Mouse (Mus musculus) liver, embryonic 16.5 days (tissue): ENCODE results near the gene Id3. TPM values are rescaled to one million over a fixed set of nuclear protein-coding genes. Genes with fewer than 3 reads are reported as not detected.
"Not testable (repeated sequence)": the region's sequence is repeated elsewhere in the genome, so short reads cannot be mapped to it uniquely, and the experiment has no call there.

ENCODE experiments used
- ATAC-seq: fragments of 200-750 bp; cut with Nextera tagmentation; 2 replicates; pipeline ENCODE4 v1.8.0; 2017; ENCODE audit warnings: low read depth, mild to moderate bottlenecking, moderate number of reproducible peaks, moderate library complexity
- H3K27ac ChIP-seq: fragments of 300-500 bp; sonication (generic); 2 replicates; pipeline ENCODE4 v1.5.1; 2014; ENCODE audit warnings: mild to moderate bottlenecking, low read length
- H3K27me3 ChIP-seq: fragments of 300-500 bp; sonication (generic); 2 replicates; pipeline ENCODE4 v1.6.1; 2014; ENCODE audit warnings: low read depth, low read length, mixed read lengths; ENCODE audit not compliant: control insufficient read depth, insufficient read depth
- H3K36me3 ChIP-seq: fragments of 300-500 bp; sonication (generic); 2 replicates; pipeline ENCODE4 v1.6.1; 2014; ENCODE audit warnings: mild to moderate bottlenecking; ENCODE audit not compliant: control insufficient read depth, insufficient read depth
- H3K4me1 ChIP-seq: fragments of 300-500 bp; sonication (generic); 2 replicates; pipeline ENCODE4 v1.6.1; 2014; ENCODE audit warnings: low read depth, low read length, mixed read lengths; ENCODE audit not compliant: control insufficient read depth
- H3K4me2 ChIP-seq: fragments of 300-500 bp; sonication (generic); 2 replicates; pipeline ENCODE4 v1.6.1; 2014; ENCODE audit warnings: low read depth, low read length, mixed read lengths
- H3K4me3 ChIP-seq: fragments of 300-500 bp; sonication (generic); 2 replicates; pipeline ENCODE4 v1.5.1; 2014; ENCODE audit warnings: low read depth, mild to moderate bottlenecking, low read length
- H3K9ac ChIP-seq: fragments of 300-500 bp; sonication (generic); 2 replicates; pipeline ENCODE4 v1.6.1; 2014; ENCODE audit warnings: low read depth, low read length
- H3K9me3 ChIP-seq: fragments of 300-500 bp; sonication (generic); replicated peaks from 2 replicates; pipeline ENCODE4 v1.6.1; 2016; ENCODE audit warnings: low read length; ENCODE audit not compliant: control insufficient read depth
- WGBS: fragments of 180-500 bp; shearing (Covaris S2); extraction: QIAGEN DNeasy Blood & Tissue Kit; methylation state at CpG from one replicate; pipeline ENCODE4 v1.1.7; 2014; ENCODE audit not compliant: insufficient replicate concordance; 5-methylcytosine and 5-hydroxymethylcytosine counted together
- polyA plus RNA-seq: library from polyadenylated mRNA; unstranded; fragments of >200 nt; fragmentation: Nextera tagmentation; extraction: Ambion mirVana; gene quantifications from 2 replicates; pipeline ENCODE4 v1.2.1, GENCODE M21; 2015

Id3 gene
- polyA plus RNA-seq: 37.5 and 40.6 TPM in 2 replicates

DNA sequence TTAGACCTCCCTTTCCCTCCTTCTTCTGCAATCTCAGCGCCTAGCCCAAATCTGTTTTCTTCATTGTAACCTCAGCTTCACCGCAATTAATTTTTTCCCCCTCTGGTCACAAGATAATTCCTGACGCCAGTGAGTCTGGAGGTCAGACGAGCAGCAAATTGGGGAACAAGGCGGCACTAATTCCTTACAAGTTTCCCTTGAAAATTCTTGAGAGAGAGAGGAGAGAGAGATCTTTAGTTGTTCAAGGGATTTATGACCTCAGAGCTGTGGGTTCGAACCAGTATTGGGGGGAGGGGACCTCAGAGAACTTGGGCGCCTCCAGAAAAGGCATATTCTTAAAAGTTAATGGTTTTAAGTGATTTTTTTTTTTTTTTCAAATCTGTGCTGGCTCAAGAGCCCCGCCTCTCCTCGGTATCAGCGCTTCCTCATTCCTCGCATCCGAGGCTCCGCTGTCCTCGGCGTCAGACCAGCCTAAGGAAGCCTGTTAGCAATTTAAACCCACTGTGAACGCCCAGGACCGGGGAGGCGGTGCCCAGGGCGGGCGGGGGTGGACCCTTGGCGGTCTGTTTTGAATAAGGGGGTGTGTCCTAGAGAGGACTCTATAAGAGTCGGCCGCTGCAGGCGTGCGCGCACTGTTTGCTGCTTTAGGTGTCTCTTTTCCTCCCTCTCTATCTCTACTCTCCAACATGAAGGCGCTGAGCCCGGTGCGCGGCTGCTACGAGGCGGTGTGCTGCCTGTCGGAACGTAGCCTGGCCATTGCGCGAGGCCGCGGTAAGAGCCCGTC is at the start of gene Id3:
Id3 (plus strand) TSS at position 305 of the 784 bp plus-strand sequence.
- H3K9ac ChIP-seq: peak within 1 kb of the TSS; percentile 57
- H3K27ac ChIP-seq: peak within 1 kb of the TSS; percentile 71
- H3K4me3 ChIP-seq: peak within 1 kb of the TSS; percentile 61
- WGBS: under 1% methylated on average over 39 of the region's 39 CpGs
- peak within 1 kb of the TSS; percentile 58 for H3K4me2 ChIP-seq
- no peaks in the 10 kb centered on the region for H3K36me3 ChIP-seq
- ATAC-seq: peak; percentile 77
- peaks cover 95% of the 10 kb centered on the region for H3K27me3 ChIP-seq
- peaks cover 33% of the 10 kb centered on the region for H3K4me1 ChIP-seq
- H3K9me3 ChIP-seq: no peaks in the 10 kb centered on the region

DNA sequence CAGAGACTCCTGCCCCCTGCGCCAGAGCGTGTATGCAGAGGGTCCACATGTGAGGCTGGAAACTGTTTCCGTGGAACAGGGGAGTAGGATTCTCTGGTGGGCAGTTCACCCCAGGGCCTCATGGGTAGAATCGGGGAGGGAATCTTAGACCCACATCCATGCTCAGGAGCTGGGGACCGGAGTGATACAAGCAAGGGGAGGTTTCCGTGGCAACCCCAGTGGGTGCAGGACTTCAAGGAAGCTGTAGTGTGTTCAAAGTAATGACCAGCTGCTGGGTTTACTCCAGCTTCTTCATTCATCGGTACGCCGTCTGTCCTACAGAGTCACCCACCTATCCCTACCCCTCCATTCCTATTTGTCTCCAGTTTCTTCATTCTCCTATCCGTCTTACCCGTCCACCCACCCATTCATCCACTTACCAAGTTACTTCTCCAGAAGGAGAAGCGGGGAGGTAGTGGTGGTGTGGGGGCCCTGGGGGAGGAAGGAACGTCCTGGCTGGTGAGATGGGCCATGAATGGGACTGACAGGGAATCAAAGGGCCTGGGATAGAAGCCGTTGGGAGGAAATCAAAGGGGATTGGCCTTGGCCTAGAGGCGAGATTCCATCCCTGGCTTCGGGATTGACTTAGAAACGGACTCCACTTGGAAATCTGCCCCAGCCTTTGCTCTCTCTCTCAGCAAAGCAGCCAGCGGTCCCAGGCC is 48.6 kb upstream of the Id3 start:
- H3K9ac ChIP-seq: no peak overlapping the region
- H3K9me3 ChIP-seq: no peaks in the 10 kb centered on the region
- H3K4me1 ChIP-seq: no peaks in the 10 kb centered on the region
- ATAC-seq: no peak
- H3K4me3 ChIP-seq: no peak overlapping the region
- no peak overlapping the region for H3K27ac ChIP-seq
- H3K36me3 ChIP-seq: no peaks in the 10 kb centered on the region
- H3K27me3 ChIP-seq: no peaks in the 10 kb centered on the region; the same call in 1 of the 2 replicates
- WGBS: 71% methylated on average over 18 of the region's 18 CpGs
- H3K4me2 ChIP-seq: no peak overlapping the region

DNA sequence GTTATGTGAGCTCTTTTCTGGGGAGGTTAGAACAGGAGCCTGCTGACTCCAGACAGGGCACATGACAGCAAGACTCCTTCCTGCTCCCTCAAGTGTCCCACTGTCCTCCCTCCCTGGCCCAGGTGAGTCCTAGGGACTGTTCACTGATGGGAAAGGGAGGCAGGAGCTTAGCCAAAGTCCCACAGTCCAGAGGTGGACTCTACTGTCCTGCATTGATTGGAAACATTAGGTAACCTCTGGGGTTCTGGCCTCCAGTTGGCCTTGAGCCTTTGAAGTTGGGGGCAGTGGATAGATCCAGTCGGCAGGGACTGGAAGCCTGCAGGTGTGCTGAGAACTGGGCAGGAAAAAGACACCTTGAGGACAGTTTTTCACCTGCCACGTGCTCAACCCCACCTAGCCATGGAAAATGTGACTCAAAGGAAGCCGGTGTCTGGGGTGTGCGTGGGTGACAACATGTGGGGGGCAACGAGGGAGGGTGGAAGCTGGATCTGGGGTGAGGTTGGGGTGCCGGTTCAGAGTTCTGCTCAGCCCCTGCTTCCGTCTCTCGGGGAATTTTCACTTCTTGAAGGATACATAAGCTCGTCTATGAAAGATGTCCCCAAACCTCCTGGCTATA is 47.7 kb upstream of the Id3 start:
- Histone ChIP-seq H3K27me3 (no peaks in the 10 kb centered on the region; the same call in 1 of the 2 replicates), H3K4me2 (no peak overlapping the region), H3K4me3 (no peak overlapping the region), H3K9me3 (no peaks in the 10 kb centered on the region), H3K27ac (no peak overlapping the region), H3K9ac (no peak overlapping the region), H3K36me3 (no peaks in the 10 kb centered on the region), H3K4me1 (no peaks in the 10 kb centered on the region)
- ATAC-seq: peak; percentile 61; the same call in 1 of the 2 replicates
- 58% methylated on average over 9 of the region's 9 CpGs for WGBS

DNA sequence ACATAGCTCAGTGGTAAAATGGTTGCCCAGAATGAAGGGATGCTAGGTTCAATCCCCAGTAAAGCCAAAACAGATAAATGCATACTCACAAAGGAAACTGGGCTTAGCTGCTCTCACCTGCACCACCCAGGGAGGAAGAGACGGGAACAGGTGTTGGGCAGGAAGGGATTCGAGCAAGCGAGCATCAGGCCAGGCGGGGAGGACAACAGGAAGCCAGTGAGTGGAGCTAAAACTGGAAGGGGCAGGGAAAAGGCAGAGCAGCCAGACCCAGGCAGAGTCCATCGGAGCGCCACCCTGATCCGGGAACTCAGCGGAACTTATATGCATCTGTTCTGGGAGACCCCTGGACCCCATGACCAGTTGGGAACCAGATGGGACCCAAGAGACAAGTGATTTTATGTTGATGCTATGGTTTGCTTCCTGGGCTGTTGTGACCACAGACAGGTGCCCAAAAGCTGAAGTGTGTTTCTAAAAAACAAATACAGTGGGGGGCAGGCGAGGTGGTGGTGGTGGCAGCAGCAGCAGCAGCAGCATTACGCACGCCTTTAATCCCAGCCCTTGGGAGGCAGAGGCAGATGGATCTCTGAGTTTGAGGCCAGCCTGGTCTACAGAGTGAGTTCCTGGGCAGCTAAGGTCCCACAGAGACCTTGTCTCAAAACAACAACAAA is 46.7 kb upstream of the Id3 start:
- ATAC-seq: no peak
- Histone ChIP-seq H3K4me1 (no peaks in the 10 kb centered on the region), H3K36me3 (no peaks in the 10 kb centered on the region), H3K4me3 (no peak overlapping the region), H3K4me2 (no peak overlapping the region), H3K27ac (no peak overlapping the region), H3K9me3 (no peaks in the 10 kb centered on the region), H3K9ac (no peak overlapping the region), H3K27me3 (no peaks in the 10 kb centered on the region; the same call in 1 of the 2 replicates)
- 55% methylated on average over 11 of the region's 11 CpGs for WGBS

DNA sequence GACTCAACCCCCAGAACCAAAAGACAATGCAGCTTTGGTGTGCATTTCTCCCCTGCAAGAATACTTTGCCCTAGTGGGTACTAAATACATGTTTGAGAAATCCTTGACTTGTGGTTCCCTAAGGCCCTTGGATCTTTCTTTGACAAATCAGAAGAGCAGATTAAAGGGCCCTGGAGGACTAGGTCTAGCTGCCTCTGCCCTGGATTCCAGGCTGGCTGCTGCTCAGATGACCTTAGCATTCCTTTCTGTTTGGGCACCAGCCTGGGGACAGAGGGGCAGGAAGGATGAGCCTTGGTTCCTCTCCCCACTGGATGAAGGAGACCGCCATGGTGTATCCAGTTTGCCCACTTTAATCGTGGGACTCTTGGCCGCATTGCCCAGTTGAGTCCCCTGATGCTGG is 44.9 kb upstream of the Id3 start:
- H3K4me1 ChIP-seq: no peaks in the 10 kb centered on the region
- H3K9me3 ChIP-seq: no peaks in the 10 kb centered on the region
- no peaks in the 10 kb centered on the region; the same call in 1 of the 2 replicates for H3K27me3 ChIP-seq
- H3K9ac ChIP-seq: no peak overlapping the region
- H3K27ac ChIP-seq: no peak overlapping the region
- no peak for ATAC-seq
- no peaks in the 10 kb centered on the region for H3K36me3 ChIP-seq
- no peak overlapping the region for H3K4me2 ChIP-seq
- 75% methylated on average over 3 of the region's 3 CpGs for WGBS
- H3K4me3 ChIP-seq: no peak overlapping the region

DNA sequence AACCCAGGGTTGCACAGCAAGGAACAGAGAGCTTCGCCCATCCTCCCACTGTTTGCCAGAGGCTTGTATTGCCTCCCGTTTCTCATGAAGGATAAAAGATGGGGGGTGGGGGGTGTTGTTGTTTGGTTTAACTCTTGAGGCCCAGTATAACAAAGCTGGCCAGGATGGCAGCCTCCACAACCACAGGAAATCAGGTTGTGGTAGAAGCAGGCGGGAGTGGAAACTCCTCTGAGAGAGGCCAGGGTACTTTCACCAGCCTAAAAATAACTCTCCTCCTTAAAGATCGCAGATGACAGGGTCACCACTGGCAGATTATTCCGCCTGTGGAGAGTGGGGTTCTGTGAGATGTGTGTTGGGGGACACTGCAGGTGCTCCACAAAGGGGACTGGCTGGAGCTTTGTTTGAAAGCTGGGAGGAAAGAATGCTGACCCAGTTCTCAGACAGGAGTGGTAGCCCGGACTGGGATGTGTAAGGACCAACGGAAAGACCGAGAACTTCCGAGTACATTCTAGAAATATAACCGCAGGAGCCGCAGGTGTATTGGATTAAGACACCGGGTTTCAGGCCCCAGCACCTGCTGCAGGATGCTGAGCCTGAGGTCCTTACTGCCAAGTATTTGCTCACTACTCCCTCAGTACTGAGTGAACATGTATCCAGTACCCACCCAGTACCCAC is 42.8 kb upstream of the Id3 start:
- ATAC-seq: no peak

DNA sequence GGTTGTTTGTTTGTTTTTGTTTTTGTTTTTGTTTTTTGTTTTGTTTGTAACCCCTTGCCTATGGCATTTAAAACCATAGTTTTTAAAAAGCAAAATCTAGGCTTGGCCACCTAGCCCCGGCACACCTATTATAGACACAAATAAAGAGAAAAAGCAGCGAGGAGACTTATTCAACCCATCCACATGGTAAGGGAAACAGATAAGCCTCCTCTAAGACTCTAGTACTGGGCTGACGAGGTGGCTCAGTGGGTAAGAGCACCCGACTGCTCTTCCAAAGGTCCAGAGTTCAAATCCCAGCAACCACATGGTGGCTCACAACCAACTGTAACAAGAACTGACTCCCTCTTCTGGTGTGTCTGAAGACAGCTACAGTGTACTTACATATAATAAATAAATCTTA is 41.5 kb upstream of the Id3 start:
- H3K4me1 ChIP-seq, ATAC-seq, H3K9ac ChIP-seq, H3K27me3 ChIP-seq, H3K27ac ChIP-seq, H3K9me3 ChIP-seq, H3K4me2 ChIP-seq, H3K36me3 ChIP-seq, H3K4me3 ChIP-seq: not testable (repeated sequence)
- 61% methylated on average over 4 of the region's 4 CpGs for WGBS

More for the DNA sequence above, 42.8 kb upstream of the Id3 start:
- no peak overlapping the region for H3K27ac ChIP-seq
- H3K4me2 ChIP-seq: no peak overlapping the region
- H3K4me3 ChIP-seq: no peak overlapping the region
- H3K9ac ChIP-seq: no peak overlapping the region
- peaks cover 6% of the 10 kb centered on the region for H3K27me3 ChIP-seq
- H3K36me3 ChIP-seq: no peaks in the 10 kb centered on the region
- WGBS: 43% methylated on average over 12 of the region's 12 CpGs
- H3K9me3 ChIP-seq: no peaks in the 10 kb centered on the region
- H3K4me1 ChIP-seq: no peaks in the 10 kb centered on the region

DNA sequence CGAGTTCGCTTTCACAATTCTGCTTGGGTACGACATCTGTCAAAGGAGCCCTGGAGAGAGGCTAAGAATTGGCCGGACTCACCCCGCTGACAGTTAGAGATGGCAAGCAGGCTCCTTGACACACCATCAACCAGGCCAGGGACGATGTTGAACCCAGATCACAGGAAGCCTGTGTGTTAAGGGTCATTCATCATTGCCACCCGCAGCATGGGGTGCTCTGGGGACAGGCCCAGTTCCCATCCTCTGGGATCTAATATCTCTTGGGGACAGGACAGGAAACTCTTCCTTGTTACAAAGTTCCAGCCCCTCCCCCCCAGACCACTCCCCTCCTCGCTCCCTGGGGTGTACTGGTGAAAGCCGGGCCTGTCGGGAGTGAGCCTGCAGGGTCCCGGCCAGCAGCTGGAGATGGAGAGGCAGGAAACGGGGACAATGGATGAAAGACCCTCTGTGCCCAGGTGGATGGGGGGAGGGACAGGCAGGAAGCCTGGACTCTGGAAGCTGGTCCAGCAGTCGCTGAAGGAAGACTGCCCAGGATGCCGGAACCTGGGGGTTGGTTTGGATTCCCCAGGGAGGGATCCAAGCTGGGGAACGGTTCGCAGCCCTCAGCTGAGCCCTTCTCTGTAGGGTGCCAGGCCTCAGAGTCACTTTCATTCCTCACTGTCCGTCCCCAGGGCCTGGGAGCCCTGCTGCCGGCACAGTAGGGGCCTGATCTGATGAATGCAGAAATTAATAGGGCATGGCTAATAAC is 38.5 kb upstream of the Id3 start:
- peaks cover 6% of the 10 kb centered on the region for H3K27me3 ChIP-seq
- no peak overlapping the region for H3K27ac ChIP-seq
- H3K4me1 ChIP-seq: no peaks in the 10 kb centered on the region
- no peak overlapping the region for H3K4me2 ChIP-seq
- WGBS: 33% methylated on average over 18 of the region's 18 CpGs
- H3K9ac ChIP-seq: no peak overlapping the region
- H3K4me3 ChIP-seq: no peak overlapping the region
- no peaks in the 10 kb centered on the region for H3K36me3 ChIP-seq
- H3K9me3 ChIP-seq: no peaks in the 10 kb centered on the region
- no peak for ATAC-seq
